Comparison of ENCODE assay signal across 13 mouse cellular contexts in the genomic region with DNA sequence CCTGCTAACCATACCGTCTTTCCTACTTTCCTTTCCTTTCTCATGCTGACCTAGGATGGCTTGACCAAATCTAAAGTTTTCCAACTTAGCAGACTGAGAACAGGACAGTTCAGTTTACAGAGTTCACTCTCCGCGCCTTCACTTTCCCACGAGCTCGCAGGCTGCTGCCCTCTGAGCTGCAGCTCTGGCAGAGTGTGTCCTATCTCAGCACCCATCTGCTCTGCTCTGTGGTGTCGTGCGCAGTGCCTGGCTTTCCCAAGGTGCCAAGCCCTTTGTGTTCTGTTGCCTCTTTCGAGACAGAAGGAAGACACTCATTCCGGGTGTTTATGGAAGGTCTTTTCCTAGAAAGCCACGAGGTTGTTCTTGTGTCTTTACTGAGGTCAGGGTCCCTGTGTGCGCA.
DNase-seq lines count a peak whose midpoint lies in the region; ATAC-seq and TF ChIP-seq lines count a peak whose summit lies in the region.
"Had no signal": no experiment of that assay in that cellular context is flagged by ENCODE, and none has a peak within 500 bp of the region (broad histone marks: within the 10 kb centered on the region; RNA-seq: fewer than 3 reads in every experiment).

No protein-coding gene starts in this region.

- TF ChIP-seq EP300 in heart, adult 2 months (IDR thresholded peaks at IDR 0.05; ENCODE audit: insufficient read depth, low read depth, low read length): no peak

- no peaks in the 10 kb centered on the region for H3K36me3 ChIP-seq in hindbrain, embryonic 16.5 days (ENCODE audit: control insufficient read depth, insufficient read depth, low read length)
- H3K36me3 ChIP-seq in heart, adult 2 months (ENCODE audit: control insufficient read depth, insufficient read depth, low read length): peaks cover 3% of the 10 kb centered on the region; the same call in 1 of the 2 replicates
- H3K36me3 ChIP-seq: limb, embryonic 13.5 days; stomach, embryonic 15.5 days had no signal

- TF ChIP-seq CTCF in layer of hippocampus, adult 2 months (conservative IDR thresholded peaks at IDR 0.05): no peak
- TF ChIP-seq CTCF in heart, adult 2 months (IDR thresholded peaks at IDR 0.05): no peak

- no peak for TF ChIP-seq POLR2A in heart, adult 2 months (IDR thresholded peaks at IDR 0.05; ENCODE audit: insufficient read depth, low read depth, low read length)

- H3K9me3 ChIP-seq in hindbrain, embryonic 16.5 days (ENCODE audit: control insufficient read depth, low read length): no peaks in the 10 kb centered on the region
- H3K9me3 ChIP-seq: limb, embryonic 13.5 days; stomach, embryonic 15.5 days had no signal

- no peak for ATAC-seq in cerebellum, adult (ENCODE audit: insufficient number of reproducible peaks, low FRiP score, low TSS enrichment)
- peak; percentile 21; the same call in 1 of the 2 replicates for ATAC-seq in hindbrain, embryonic 16.5 days

- no peaks in the 10 kb centered on the region for H3K27me3 ChIP-seq in hindbrain, embryonic 16.5 days (replicated peaks; ENCODE audit: control insufficient read depth, insufficient read depth, low read length)
- no peaks in the 10 kb centered on the region for H3K27me3 ChIP-seq in heart, adult 2 months (ENCODE audit: control insufficient read depth, insufficient read depth, low read length)
- H3K27me3 ChIP-seq: limb, embryonic 13.5 days; stomach, embryonic 15.5 days had no signal

- peak; percentile 24 for DNase-seq in cerebellum, adult 11 months
- DNase-seq in layer of hippocampus, adult 2 months (ENCODE audit: low spot score in 2 of 2): no peak
- no peak for DNase-seq in layer of hippocampus, adult 11-12 months (ENCODE audit: low spot score)
- peak; percentile 29 for DNase-seq in cerebellum, adult 8-10 months
- no peak for DNase-seq in heart, adult 2 months
- DNase-seq in lung, postnatal 14 days: no peak
- DNase-seq: adrenal gland, postnatal 10 days; lung, postnatal 4 days; thymus, postnatal 25 days had no signal

- H3K4me3 ChIP-seq in layer of hippocampus, adult 2 months: no peak overlapping the region
- H3K4me3 ChIP-seq in hindbrain, embryonic 16.5 days (ENCODE audit: low read length): no peak overlapping the region
- H3K4me3 ChIP-seq in heart, adult 2 months: no peak overlapping the region
- H3K4me3 ChIP-seq: limb, embryonic 13.5 days; stomach, embryonic 15.5 days had no signal

- WGBS in hindbrain, embryonic 16.5 days: 79% methylated on average over 11 of the region's 11 CpGs
- WGBS in heart, adult 2 months: 93% methylated on average over 11 of the region's 11 CpGs

- no peak overlapping the region for H3K9ac ChIP-seq in hindbrain, embryonic 16.5 days (ENCODE audit: low read depth, low read length)
- no peak overlapping the region for H3K9ac ChIP-seq in heart, adult 2 months (ENCODE audit: low read depth, low read length)
- H3K9ac ChIP-seq: limb, embryonic 13.5 days; stomach, embryonic 15.5 days had no signal

- H3K79me2 ChIP-seq in heart, adult 2 months (replicated peaks; ENCODE audit: control insufficient read depth, insufficient read depth, low read length): no peaks in the 10 kb centered on the region

- peak overlapping the region; percentile 21; the same call in 1 of the 2 replicates for H3K27ac ChIP-seq in layer of hippocampus, adult 2 months
- H3K27ac ChIP-seq in hindbrain, embryonic 16.5 days (ENCODE audit: low read depth, low read length): no peak overlapping the region; the same call in 1 of the 2 replicates
- H3K27ac ChIP-seq in heart, adult 2 months: no peak overlapping the region
- H3K27ac ChIP-seq: limb, embryonic 13.5 days; stomach, embryonic 15.5 days had no signal

- no peak overlapping the region for H3K4me2 ChIP-seq in hindbrain, embryonic 16.5 days (ENCODE audit: low read length)
- H3K4me2 ChIP-seq: limb, embryonic 13.5 days; stomach, embryonic 15.5 days had no signal

- H3K4me1 ChIP-seq in hindbrain, embryonic 16.5 days (ENCODE audit: control insufficient read depth, insufficient read depth, low read depth, low read length): peaks cover 16% of the 10 kb centered on the region
- peaks cover 8% of the 10 kb centered on the region for H3K4me1 ChIP-seq in heart, adult 2 months (ENCODE audit: control insufficient read depth, insufficient read depth, low read length)

- intact Hi-C loops in heart, adult 2 months (cut with DNase I): loop anchor here (1.0 to 10.0 kb wide), 4 partner anchors 37 to 484 kb away; no protein-coding TSS in a partner anchor

Comparison
In these comparisons a context has a peak if more than half of its experiments do, and no peak if none do; other contexts are left out.
1. DNase-seq: peak in cerebellum, adult 11 months (single experiment) and cerebellum, adult 8-10 months (single experiment); none in layer of hippocampus, adult 2 months (0 of 2), layer of hippocampus, adult 11-12 months (single experiment), heart, adult 2 months (0 of 2) and lung, postnatal 14 days (single experiment).